Mouse (Mus musculus) right cerebral cortex, postnatal 10 days (tissue): ENCODE data around the gene Dpp10.
A peak's percentile ranks its signal among the peaks of the same experiment; 100 is the strongest.

Experiments used
- DNase-seq, 2 experiments: peaks; one replicate each; pipeline ENCODE4 v3.0.0; 2021; ENCODE audit warnings: low spot score in 2 of 2

The Dpp10 gene

DNA sequence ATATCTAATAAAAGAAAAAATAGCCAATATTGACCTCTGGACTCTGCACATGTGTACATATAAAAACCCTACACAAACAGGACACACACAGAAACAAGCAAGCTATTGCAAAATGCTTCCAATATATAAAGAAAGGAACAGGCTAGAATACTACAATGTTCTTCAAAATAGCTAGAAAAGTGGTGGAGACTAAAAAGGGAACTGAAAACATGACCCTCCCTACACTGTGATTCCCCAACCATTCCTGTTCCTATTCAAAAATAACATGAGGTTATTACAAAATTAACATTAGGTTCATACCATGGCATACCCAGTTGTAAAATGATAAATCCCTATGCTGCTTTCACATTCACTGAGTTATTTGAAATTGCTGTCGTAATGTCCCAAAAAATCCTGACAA is 125.8 kb downstream of the Dpp10 start:
- no peak for DNase-seq

DNA sequence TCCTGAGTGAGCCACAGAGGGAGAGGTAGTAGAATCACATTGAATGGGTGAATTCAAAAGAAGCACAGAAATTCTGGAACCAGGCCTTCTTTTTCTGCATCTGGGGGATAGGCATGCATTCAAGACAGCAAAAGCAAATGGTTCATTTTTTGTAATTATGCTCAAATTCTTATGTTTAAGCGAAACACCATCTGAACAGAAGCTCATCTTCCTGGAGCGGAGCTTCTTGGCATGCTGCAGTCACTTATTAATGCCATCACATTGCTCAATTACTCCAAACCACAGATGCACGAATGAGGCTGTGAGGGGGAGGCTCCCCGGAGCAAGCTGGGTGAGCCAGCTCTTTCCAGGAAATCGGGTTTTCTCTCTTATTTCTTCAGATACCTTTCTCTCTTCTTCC is 142.7 kb downstream of the Dpp10 start:
- peak; percentile 73 to 89 for DNase-seq

DNA sequence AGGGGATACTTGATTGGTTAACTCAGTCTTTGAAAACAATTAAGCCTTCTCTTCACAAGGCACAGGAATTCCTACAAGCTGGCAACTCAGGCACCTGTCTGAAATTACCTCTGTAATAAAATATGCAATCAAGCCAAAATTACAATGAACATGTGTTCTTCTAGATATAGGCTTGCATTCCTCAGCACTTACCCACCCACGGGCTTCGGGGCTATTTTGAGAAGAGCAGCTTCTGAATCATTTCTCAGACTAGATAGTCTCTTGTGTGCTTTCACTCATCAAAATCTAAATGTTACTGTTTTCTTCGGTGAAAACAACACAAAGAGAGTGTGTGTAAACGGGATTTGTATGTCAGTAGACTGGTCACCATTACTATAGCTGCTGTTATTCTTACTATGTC is 144.1 kb downstream of the Dpp10 start:
- DNase-seq: peak; percentile 72 to 85

DNA sequence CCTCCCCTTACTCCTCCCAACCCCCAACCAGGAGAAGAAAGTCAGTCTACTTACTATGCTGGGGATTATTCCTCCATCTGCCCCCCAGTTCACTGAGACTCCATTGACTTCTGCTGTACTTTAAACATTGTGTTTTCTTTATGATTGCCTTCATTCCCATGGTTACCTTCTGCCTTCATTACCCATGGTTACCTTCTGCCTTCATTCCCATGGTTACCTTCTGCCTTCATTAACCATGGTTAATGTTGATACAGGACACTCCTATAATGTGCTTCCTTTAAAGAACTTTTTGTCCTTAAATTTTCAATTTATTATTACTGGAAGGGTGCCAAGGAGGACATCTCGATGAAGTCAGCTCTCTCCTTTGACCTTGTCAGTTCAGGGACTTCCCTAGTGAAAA is 158.1 kb downstream of the Dpp10 start:
- DNase-seq: no peak

DNA sequence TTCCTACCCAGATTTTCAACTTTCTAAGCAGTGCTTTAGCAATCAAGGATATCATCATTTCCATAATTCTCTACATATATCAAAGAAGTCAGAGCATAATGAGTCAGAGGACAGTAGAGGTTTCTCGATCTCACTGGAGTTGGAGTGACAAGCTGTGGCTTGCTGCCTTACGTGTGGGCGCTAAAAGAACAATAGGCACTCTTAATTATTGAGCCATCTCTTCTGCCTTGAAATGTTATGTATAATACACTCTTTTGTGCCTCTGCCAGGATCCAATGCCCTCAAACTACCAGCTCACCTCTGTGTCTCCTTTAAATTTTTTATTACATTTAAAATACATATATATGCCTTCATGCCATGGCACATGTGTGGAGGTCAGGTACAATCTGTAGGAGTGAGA is 198.5 kb downstream of the Dpp10 start:
- no peak for DNase-seq

DNA sequence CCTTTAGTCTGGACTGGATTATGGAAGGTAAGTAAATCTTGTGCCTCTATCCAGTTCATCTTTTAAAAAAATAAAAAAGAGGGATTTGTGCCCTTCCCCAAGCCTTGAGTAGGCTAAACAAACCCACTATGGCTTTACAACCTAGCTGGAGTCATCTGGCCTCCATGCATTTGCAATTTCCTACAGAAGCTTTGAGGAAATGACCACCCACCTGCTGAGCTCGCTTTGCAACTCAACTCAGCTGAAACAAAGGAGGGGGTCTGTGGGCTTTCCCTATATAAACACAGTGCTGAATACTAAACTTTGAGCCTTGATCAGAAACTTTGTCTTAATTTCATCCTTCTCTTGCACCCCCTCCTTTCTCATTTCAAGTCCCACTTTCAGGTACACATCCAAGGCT is 244.2 kb downstream of the Dpp10 start:
- DNase-seq: no peak

DNA sequence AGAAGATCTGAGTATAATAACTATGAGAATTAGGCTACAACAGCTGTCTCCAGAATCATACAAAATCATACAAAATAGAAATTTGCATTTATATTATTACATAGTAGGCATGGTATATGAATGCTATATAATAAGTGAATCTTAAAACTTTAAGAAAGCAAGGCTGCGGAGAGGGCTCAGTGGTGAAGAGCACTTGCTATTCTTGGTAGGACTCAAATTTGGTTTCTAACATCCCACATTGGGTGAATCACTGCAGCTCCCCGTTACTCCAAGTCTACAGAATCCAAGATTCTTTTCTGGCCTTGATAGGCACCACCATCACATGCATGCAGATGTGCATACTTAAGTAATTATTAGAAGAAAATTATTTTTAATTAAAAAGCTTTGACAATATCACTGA is 279.8 kb downstream of the Dpp10 start:
- no peak for DNase-seq

DNA sequence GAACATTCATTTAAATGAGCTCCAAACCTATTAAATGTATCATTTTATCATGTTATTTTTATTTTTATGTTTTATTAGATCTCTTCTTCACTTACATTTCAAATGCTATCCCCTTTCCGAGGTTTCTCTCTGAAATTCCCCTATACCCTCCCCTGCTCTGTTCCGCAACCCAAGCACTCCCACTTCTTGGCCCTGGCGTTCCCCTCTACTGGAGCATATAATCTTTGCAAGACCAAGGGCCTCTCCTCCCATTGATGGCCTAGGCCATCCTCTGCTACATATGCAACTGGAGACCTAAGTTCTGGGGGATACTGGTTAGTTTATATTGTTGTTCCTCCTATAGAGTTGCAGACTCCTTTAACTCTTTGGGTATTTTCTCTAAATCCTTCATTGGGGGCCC is 283.1 kb downstream of the Dpp10 start:
- DNase-seq: no peak

DNA sequence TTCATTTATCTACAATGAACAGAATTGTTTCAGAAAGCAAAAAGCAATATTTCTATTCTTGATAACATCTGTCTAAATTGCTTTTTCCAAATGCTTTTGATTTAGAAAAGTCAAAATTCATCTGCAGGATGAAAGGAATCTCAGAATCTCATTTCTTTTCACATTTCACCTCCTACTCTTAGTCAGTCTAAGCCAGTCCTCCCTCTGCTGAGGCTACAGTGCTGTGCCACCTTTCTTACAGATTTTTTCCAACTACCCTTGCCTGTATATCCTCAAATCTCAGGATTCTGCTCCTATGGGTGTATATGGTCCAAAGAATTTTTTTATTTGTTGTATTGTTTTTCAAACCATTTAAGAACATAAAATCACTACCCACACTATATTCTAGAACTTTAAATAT is 289.3 kb downstream of the Dpp10 start:
- DNase-seq: no peak

DNA sequence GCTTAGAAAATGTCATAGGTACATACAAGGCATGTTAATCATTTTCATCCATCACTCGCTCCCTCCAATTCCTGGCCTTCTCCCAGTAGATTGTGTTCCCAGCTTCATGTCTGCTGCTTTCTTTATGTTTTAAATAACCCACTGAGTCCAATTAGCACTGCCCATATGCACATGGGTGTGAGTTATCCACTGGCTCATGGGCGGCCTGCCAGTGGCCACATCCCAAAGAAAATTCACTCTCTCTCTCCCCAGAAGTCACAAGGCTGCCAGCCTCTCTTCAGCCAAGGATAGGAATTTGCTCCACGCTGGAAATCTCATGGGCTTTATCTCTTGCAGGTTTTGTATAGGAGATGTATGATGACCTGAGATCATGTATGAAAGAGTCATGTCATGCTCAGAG is 338.1 kb downstream of the Dpp10 start:
- DNase-seq: peak in 1 of 2 experiments; percentile 23

DNA sequence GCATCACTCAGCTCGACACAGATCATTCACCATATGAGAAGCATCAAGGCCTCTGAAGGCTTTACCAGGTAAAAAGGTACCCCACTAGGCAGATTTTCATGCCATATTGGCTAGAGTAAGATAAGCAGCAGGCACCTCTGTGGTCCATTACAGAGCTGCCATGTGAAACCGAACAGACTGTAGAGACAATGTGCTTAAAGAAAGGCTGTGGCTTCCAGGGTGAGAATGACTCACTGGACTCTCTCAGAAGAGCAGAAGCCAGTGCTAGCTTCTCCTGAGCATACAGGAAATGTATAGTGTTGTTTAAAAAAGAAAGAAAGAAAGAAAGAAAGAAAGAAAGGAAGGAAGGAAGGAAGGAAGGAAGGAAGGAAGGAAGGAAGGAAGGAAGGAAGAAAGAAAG is 386.9 kb downstream of the Dpp10 start:
- DNase-seq: no peak

DNA sequence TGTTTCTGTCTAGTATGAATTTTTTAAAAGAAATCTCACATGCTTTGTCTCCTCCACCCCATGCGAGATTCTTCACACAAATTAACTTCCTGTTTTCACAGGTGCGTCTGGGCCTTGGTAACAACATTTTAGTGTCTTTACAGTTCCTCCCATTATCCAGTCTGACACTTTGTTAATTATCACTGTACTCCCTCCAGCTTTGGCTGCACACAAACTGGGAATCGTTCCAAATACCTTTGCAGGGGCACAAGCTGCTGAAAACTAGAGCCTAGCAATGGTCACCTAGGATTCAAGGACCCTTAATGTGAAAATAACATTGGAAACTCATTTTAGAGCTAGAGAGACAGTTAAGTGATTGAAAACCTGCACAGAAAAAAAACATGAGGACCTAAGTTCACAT is 388.8 kb downstream of the Dpp10 start:
- no peak for DNase-seq

DNA sequence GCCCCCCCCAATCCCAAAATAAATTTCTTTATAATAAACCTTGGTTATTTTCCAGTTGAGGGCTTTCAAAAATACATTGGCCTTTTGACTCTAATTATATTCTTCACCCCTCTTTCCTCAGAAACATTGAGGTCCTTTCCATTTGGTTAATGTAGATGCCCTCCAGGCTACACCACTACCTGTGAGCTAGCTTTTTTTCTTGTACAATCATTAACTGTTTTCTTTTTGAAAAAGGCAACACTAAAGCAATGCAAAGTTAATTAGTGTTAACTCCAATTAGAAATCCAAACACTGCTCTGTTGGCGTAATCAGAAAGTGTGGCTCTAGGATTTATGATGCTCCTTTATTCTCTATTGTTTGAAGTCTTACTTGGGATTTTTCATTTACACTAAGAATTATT is 407.5 kb downstream of the Dpp10 start:
- no peak for DNase-seq

DNA sequence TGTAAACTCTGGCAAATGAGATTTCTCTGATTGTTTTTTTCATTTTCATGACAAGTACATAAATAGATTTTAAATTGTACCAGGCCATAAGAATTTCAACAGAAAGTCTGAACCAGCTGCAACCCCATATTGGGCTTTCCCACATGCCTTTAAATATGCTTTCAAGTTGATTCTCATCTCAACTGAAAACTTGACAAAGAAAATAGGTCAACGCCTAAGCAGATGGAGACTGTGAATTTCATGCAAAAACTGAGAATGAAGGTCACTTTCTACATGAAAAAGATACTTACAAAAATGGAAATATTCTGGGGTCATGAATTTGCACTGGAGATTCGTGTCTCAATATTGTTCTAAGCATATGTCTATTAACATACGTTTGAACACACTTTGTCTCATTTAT is 417.1 kb downstream of the Dpp10 start:
- DNase-seq: peak in 1 of 2 experiments; percentile 37

DNA sequence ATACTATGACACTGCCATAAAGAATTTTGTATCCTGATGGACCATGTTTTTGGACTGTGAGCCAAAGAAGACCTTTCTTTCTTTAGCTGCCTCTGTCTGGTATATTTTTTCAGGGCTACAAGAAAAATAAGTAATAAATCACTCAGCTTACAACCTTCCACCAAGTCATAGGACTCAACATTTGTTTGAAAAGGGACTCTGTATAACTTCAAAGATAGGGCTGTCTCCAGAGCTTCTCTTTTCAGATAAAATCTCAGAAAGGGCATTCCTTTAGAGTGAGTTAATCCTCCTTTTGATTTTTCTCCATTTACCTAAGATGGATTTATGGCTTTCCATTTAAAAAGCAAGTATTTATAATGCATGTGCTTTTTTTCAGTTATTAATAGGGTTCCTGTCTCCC is 460.5 kb downstream of the Dpp10 start:
- DNase-seq: no peak

DNA sequence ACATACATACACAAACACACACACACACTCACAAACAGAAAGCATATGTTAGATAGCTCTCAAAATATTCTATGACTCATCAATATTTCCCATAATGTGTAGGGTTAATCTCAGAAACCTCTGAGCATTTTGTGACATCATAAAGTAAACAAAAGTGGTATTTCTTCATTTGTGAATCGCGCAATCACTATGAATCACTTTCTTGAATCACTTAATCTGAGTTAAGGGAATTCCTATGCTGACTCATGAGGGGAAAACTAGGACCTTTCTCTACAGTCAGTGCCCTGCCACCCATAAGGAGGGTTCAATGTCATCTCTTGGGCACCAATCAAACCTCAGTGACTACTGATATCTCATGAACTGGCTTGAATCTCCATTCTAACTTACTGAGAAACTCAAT is 465.2 kb downstream of the Dpp10 start:
- DNase-seq: no peak

DNA sequence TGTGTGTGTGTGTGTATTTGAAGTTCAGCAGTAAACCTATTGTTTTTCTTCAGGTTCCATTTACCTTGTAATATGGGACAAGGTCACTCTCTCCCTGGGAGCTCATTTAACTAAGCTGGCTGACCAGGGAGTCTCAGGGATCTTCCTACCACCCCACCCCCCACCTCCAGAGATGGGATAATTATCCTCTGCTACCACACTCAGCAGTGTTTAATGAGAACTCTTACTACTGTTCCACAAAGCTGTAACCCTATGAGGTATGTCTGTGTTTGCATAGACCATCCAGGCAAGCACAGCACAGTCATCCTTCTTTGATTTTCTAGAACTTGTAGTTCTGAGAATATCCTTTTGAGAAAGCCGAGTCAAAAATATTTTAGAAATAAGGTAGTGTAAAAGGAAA is 471.6 kb downstream of the Dpp10 start:
- no peak for DNase-seq

DNA sequence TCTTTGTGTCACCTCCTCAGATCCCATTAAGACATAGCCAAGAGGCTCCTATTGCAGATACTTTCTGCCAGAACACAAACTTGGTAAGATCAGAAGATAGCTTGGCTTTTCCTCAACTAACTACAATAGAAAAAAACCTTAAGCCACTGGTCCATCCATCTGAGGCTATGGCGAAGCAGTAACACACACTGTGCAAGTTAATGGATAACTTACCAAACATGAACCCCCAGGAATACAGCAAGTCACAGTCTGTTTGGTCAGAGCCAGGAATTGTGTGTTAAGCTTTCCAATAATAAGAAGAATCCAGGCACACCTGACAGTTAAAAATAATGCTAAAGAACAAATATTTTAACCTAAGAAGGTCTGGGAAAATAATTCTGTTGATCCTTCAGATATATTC is 502.9 kb downstream of the Dpp10 start:
- DNase-seq: no peak

DNA sequence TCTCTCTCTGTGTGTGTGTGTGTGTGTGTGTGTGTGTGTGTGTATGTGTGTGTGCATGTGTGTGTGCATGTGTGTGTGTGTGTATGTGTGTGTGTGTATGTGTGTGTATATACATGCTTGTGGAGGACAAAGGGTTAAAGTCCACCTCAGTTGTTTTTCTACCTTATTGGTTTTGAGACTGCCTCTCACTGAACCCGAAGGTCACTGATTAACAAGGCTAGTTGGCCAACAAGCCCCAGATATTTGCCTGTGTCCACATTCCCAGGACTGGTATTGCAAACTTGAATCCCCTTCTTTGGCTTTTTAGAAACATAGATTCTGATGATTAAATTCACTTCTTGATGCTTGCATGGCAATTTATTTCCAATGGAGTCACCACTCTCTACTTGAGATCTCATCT is 577.6 kb downstream of the Dpp10 start:
- no peak for DNase-seq

DNA sequence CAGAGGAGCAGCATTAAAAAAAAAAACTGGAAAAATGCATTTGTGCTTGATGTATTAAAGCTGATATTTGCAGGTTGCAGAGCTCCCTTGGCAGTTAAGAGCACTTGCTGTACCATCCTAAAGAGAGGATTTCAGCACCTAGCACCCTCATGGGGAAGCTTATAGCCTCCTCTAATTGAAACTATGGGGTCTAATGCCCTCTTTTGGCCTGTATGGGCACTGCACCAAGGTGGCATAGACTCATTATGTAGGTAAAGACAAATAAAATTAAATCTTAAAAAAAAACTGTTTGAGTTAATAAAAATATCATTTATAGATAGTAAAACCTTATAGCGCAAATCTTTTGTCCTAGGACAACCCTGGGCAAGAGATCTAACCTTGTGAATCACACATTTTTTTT is 631.2 kb downstream of the Dpp10 start:
- DNase-seq: no peak

DNA sequence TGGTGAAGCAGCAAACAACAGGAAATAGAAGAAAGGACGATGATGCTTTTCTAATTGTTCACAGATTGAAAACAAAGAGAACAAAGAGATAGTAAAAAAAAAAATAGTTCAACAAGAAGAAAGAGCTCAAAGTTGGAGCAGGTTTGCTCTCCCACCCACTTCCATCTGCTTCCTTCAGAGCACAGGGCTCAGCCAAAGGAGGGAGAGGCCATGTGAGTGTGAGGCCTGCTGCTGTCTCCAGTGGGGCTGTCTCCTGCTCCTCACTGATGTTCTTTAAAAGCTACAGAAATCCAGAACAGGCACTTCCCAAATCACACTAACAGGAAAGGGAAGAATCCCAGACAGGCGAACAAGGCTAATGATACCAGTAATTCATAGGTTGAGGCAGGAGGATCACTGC is 694.1 kb downstream of the Dpp10 start:
- DNase-seq: no peak

DNA sequence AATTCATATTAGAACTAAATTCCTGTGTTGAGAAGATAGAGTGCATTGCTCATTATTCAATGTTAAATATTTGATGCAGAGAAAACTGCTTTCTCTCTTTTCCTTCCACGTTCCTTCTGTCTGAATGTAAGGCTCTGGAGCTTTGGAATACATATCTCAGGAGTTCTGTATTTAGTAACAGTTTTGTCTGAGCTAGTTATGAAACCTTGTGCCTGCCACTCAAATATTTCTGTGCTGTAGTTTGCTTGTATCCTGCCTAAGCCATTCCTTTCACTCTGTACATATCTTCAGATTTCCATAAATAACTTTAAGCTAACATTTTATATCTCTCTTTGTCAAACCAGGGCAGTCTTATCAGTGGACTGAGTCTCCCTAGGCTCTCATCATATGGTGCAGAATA is 707.5 kb downstream of the Dpp10 start:
- no peak for DNase-seq

DNA sequence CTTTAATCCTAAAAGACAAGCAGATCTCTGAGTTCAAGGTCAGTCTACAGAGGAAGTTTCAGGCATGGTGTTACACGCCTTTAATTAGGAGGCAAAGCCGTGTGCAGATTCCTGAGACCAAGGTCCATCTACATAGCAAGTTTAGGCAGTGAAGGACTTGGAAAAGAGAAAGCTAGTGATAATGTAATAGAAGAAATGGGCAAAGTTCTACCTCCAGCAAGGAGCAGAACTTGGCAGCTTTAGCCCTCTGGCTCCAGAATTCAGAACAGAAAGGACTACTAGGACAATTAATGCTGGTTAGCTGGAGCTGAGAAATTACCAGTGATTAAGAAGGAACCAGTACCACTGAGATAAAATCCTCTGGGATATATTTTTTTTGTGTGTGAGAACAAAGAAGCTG is 728.5 kb downstream of the Dpp10 start:
- no peak for DNase-seq
